Mouse (Mus musculus) megakaryocyte, embryonic 14.5 days (primary cell): Measurements from ENCODE around the gene Tlk2.

Source experiments
- FLI1 ChIP-seq: IDR thresholded peaks from 2 replicates; pipeline ENCODE4 v1.6.1; 2012; ENCODE audit warnings: low read length, inconsistent platforms, mixed read lengths
- GATA1 ChIP-seq: IDR thresholded peaks from 3 replicates; pipeline ENCODE4 v1.6.1; 2012; ENCODE audit warnings: mixed read lengths, low read length, inconsistent platforms, borderline replicate concordance

- TF ChIP-seq GATA1 (no peak), FLI1 (no peak)
Measured at GRCm38 (mm10) chr11:105329962-105330361, 151.4 kb downstream of the Tlk2 start.
